Mouse (Mus musculus): Measurements from ENCODE around the gene Evx2. TPM values are rescaled to one million over a fixed set of nuclear protein-coding genes. Genes with fewer than 3 reads are reported as not detected.

Evx2 gene
- 0.02 TPM in 2 replicates for polyA plus RNA-seq (2012; rRNA removed)

DNA sequence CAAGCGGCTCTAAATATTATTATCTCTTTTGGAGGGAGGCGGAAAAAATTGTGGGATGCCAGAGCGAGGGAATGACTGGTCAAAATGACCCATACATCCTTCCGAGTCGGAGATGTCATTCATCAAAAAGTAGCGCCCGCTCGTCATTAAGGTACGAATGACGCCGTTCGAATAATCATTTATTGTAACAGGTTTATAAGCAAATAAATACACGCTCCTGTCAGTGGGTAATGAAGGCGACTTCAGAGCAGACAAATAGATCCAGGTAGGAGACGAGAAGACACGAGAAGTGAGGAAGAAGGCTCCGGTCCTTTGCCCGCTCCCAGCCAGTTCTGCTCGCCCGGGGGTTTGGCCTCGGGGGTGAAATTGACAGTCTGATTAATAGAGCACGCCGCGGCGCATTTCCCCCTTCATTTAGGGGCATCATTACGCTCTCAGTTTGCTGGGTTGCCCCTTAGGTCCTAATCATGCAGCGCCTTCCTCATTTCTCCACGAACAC, at the start of gene Evx2:
TSS of gene Evx2 (minus strand) at position 51 of the 499 bp plus-strand sequence.
- no peaks in the 10 kb centered on the region for H3K36me3 ChIP-seq (ENCODE audit: control insufficient read depth, insufficient read depth, low read length)
- H3K27ac ChIP-seq (ENCODE audit: control insufficient read depth, insufficient read depth, low read depth, low read length) = no peak within 1 kb of the TSS
- peaks cover 15% of the 10 kb centered on the region for H3K4me1 ChIP-seq (ENCODE audit: control insufficient read depth, insufficient read depth, low read length)
- H3K27me3 ChIP-seq (ENCODE audit: control insufficient read depth, insufficient read depth, low read length) = peaks cover 21% of the 10 kb centered on the region
- TF ChIP-seq POLR2A (IDR thresholded peaks at IDR 0.05; ENCODE audit: control insufficient read depth, low read depth, low read length) (no peak), CTCF (IDR thresholded peaks at IDR 0.05; ENCODE audit: control insufficient read depth, insufficient read depth, insufficient replicate concordance, low read depth, low read length) (no peak)
- no peak within 1 kb of the TSS for H3K4me3 ChIP-seq (ENCODE audit: control insufficient read depth, low read depth, low read length)

DNA sequence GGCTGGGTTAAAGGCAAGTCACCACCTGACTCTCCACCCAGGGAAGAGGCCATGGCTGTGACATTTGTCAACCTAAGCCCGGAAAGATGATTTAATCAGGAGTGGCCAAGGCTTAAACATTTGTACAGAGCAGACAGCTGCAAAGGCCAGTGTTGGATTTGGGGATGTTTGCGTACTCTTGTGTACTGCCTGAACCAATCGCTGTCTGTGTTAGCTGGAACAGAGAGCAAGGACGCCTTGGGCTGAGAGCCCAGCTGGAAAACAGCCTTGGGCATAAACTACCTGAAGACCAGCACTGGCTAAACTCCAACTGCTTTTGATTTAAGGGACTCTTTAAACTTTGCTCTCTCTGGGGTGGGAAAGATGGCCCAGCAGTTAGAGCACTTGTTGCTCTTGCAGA, 49.3 kb upstream of the Evx2 start:
- Histone ChIP-seq H3K36me3 (ENCODE audit: control insufficient read depth, insufficient read depth, low read length) (no peaks in the 10 kb centered on the region; the same call in 1 of the 2 replicates), H3K27ac (ENCODE audit: control insufficient read depth, insufficient read depth, low read depth, low read length) (peak overlapping the region; percentile 49; the same call in 1 of the 2 replicates), H3K4me3 (ENCODE audit: control insufficient read depth, low read depth, low read length) (no peak overlapping the region), H3K4me1 (ENCODE audit: control insufficient read depth, insufficient read depth, low read length) (peaks cover 18% of the 10 kb centered on the region), H3K27me3 (ENCODE audit: control insufficient read depth, insufficient read depth, low read length) (peaks cover 7% of the 10 kb centered on the region; the same call in 1 of the 2 replicates)
- TF ChIP-seq CTCF (IDR thresholded peaks at IDR 0.05; ENCODE audit: control insufficient read depth, insufficient read depth, insufficient replicate concordance, low read depth, low read length) = no peak
- TF ChIP-seq POLR2A (IDR thresholded peaks at IDR 0.05; ENCODE audit: control insufficient read depth, low read depth, low read length) = no peak

DNA sequence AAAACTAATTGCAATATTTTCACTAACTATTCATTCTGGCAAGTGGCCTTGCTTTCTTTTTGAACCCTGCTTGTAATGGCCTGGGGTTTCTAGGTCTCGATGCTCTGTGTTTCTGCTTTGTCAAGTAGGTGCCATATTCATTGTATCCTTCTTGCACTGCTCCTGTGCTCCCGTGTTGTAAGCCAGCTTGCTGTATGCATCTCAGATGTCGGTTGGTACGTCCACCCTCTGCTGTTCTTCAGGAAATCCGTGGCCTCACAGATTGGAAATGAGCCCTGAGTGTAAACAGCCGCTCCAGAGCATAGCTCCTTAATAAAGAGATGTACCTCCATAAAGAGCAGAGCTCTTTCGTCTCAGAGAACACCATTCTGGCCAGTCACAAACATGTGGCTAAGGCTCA, 48.2 kb upstream of the Evx2 start:
- TF ChIP-seq POLR2A (IDR thresholded peaks at IDR 0.05; ENCODE audit: control insufficient read depth, low read depth, low read length) (no peak), CTCF (IDR thresholded peaks at IDR 0.05; ENCODE audit: control insufficient read depth, insufficient read depth, insufficient replicate concordance, low read depth, low read length) (no peak)
- peaks cover 7% of the 10 kb centered on the region; the same call in 1 of the 2 replicates for H3K27me3 ChIP-seq (ENCODE audit: control insufficient read depth, insufficient read depth, low read length)
- peaks cover 22% of the 10 kb centered on the region for H3K4me1 ChIP-seq (ENCODE audit: control insufficient read depth, insufficient read depth, low read length)
- peak overlapping the region; percentile 36; the same call in 1 of the 2 replicates for H3K27ac ChIP-seq (ENCODE audit: control insufficient read depth, insufficient read depth, low read depth, low read length)
- H3K36me3 ChIP-seq (ENCODE audit: control insufficient read depth, insufficient read depth, low read length) = no peaks in the 10 kb centered on the region; the same call in 1 of the 2 replicates
- peak overlapping the region; percentile 21; the same call in 1 of the 2 replicates for H3K4me3 ChIP-seq (ENCODE audit: control insufficient read depth, low read depth, low read length)

DNA sequence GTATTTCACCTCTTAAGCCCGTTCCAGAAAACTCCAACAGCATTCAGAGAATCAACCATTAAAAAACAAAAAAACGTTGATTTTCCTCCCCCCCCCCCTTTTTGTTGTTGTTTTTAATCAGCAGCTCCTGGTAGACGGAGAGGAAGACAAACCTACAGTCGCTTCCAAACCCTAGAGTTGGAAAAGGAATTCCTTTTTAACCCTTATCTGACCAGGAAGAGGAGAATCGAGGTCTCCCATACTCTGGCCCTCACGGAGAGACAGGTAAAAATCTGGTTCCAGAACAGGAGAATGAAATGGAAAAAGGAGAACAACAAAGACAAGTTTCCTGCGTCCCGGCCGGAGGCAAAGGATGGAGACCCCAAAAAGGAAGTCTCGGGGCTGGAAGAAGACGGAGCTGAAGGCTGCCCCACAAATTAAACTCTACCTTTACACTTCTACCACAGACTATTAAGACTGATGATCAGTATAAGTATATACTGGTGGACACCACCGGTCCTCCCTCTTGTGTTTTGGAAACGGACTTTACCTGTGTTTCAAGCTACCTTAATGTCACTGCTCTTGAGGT, 47.1 kb upstream of the Evx2 start:
- Histone ChIP-seq H3K4me1 (ENCODE audit: control insufficient read depth, insufficient read depth, low read length) (peaks cover 16% of the 10 kb centered on the region), H3K27ac (ENCODE audit: control insufficient read depth, insufficient read depth, low read depth, low read length) (peak overlapping the region; percentile 30), H3K27me3 (ENCODE audit: control insufficient read depth, insufficient read depth, low read length) (no peaks in the 10 kb centered on the region), H3K36me3 (ENCODE audit: control insufficient read depth, insufficient read depth, low read length) (no peaks in the 10 kb centered on the region; the same call in 1 of the 2 replicates), H3K4me3 (ENCODE audit: control insufficient read depth, low read depth, low read length) (peak overlapping the region; percentile 74)
- no peak for TF ChIP-seq CTCF (IDR thresholded peaks at IDR 0.05; ENCODE audit: control insufficient read depth, insufficient read depth, insufficient replicate concordance, low read depth, low read length)
- no peak for TF ChIP-seq POLR2A (IDR thresholded peaks at IDR 0.05; ENCODE audit: control insufficient read depth, low read depth, low read length)

DNA sequence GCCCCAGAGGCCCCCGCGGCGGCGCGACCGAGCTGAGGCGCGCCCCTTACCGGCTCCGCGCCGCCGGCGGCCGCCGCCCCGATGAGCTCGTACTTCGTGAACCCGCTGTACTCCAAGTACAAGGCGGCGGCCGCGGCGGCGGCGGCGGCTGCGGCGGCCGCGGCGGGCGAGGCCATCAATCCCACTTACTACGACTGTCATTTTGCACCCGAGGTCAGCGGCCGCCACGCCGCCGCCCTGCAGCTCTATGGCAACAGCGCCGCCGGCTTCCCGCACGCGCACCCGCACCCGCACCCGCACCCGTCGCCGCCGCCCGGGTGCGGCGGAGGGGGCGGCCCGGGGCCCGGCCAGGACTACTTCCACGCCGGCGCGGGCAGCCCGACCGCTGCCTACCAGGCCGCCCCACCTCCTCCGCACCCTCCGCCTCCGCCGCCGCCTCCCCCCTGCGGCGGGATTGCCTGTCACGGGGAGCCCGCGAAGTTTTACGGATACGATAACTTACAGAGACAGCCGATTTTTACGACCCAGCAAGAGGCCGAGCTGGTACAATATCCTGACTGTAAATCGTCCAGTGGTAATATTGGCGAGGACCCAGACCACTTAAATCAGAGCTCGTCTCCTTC, 46.2 kb upstream of the Evx2 start:
- Histone ChIP-seq H3K27ac (ENCODE audit: control insufficient read depth, insufficient read depth, low read depth, low read length) (peak overlapping the region; percentile 26), H3K36me3 (ENCODE audit: control insufficient read depth, insufficient read depth, low read length) (no peaks in the 10 kb centered on the region; the same call in 1 of the 2 replicates), H3K4me1 (ENCODE audit: control insufficient read depth, insufficient read depth, low read length) (peaks cover 13% of the 10 kb centered on the region), H3K4me3 (ENCODE audit: control insufficient read depth, low read depth, low read length) (peak overlapping the region; percentile 74), H3K27me3 (ENCODE audit: control insufficient read depth, insufficient read depth, low read length) (no peaks in the 10 kb centered on the region)
- TF ChIP-seq CTCF (IDR thresholded peaks at IDR 0.05; ENCODE audit: control insufficient read depth, insufficient read depth, insufficient replicate concordance, low read depth, low read length) (no peak), POLR2A (IDR thresholded peaks at IDR 0.05; ENCODE audit: control insufficient read depth, low read depth, low read length) (peak; percentile 22; the same call in 1 of the 2 replicates)

DNA sequence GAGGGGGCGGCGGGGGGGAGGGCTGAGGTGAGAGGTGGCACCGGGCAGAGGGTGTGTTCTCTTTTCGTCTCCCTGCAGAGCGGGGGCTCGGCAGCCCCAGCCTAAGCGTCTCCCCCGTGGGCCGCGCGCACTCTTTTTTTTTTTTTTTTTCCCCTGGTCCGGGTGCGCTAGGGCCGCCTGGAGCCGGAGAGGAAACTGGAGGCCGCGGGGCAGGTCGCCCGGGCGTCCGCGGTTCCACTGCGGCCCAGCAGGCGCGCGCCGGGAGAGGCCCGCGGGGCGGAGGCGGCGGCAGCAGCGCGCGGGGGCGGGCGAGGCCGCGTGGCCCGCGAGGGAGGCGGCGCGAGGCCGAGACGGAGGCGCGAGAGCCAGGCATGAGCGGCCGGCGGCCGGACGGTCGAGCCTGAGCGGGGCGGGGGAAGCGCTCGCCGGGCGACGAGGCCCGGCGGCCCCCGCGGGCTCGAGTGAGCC, 45.7 kb upstream of the Evx2 start:
- Histone ChIP-seq H3K27ac (ENCODE audit: control insufficient read depth, insufficient read depth, low read depth, low read length) (peak overlapping the region; percentile 26), H3K4me1 (ENCODE audit: control insufficient read depth, insufficient read depth, low read length) (peaks cover 15% of the 10 kb centered on the region), H3K4me3 (ENCODE audit: control insufficient read depth, low read depth, low read length) (peak overlapping the region; percentile 74), H3K36me3 (ENCODE audit: control insufficient read depth, insufficient read depth, low read length) (no peaks in the 10 kb centered on the region; the same call in 1 of the 2 replicates), H3K27me3 (ENCODE audit: control insufficient read depth, insufficient read depth, low read length) (no peaks in the 10 kb centered on the region)
- TF ChIP-seq CTCF (IDR thresholded peaks at IDR 0.05; ENCODE audit: control insufficient read depth, insufficient read depth, insufficient replicate concordance, low read depth, low read length) (no peak), POLR2A (IDR thresholded peaks at IDR 0.05; ENCODE audit: control insufficient read depth, low read depth, low read length) (no peak)

DNA sequence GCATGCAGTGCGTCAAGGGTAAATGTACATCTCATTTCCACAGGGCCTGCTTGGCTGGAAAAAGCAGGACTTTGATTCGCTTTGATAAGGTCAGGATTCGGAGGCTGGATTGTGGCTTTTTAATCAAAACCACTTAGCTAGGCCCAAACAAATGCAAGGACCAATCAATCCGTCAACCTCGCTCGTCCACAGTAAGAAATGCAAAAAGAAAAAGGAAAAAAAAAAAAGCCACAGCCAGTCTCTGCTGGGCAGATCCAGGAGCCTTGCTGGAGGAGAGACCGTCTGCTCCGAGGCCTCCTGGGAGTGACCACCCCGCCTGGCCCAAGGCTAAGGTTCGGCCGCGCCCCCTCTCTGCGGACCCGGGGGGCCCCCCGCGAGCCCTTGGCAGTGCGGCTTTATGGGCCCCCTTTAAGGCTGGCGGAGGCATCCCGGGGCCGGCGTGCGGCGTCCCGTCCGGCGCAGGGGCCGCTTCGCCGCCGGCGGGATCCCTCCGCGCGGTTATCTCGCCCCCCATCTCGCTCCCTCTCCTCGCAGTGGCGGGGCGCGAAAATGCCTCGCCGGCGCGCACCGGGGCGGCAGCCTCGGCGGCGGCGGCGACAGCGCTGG, 45.1 kb upstream of the Evx2 start, which contains the start of gene Hoxd8:
TSS of gene Hoxd8 (plus strand) at position 223 of the 606 bp plus-strand sequence.
- Histone ChIP-seq H3K4me3 (ENCODE audit: control insufficient read depth, low read depth, low read length) (peak within 1 kb of the TSS; percentile 74), H3K4me1 (ENCODE audit: control insufficient read depth, insufficient read depth, low read length) (peaks cover 16% of the 10 kb centered on the region), H3K36me3 (ENCODE audit: control insufficient read depth, insufficient read depth, low read length) (no peaks in the 10 kb centered on the region; the same call in 1 of the 2 replicates), H3K27me3 (ENCODE audit: control insufficient read depth, insufficient read depth, low read length) (no peaks in the 10 kb centered on the region), H3K27ac (ENCODE audit: control insufficient read depth, insufficient read depth, low read depth, low read length) (peak within 1 kb of the TSS; percentile 71)
- TF ChIP-seq CTCF (IDR thresholded peaks at IDR 0.05; ENCODE audit: control insufficient read depth, insufficient read depth, insufficient replicate concordance, low read depth, low read length) (no peak), POLR2A (IDR thresholded peaks at IDR 0.05; ENCODE audit: control insufficient read depth, low read depth, low read length) (no peak; the same call in 1 of the 2 replicates)

All from testis, adult 2 months (tissue).